Mouse (Mus musculus) lung, postnatal 0 days (tissue): ENCODE measurements around the gene Clcn6.

Experiments
- CTCF ChIP-seq: IDR thresholded peaks from 2 replicates; pipeline ENCODE4 v1.5.1; 2016; ENCODE audit warnings: antibody characterized with exemption, mild to moderate bottlenecking
- EP300 ChIP-seq: IDR thresholded peaks from 2 replicates; pipeline ENCODE4 v1.6.1; 2016; ENCODE audit warnings: antibody characterized with exemption, mild to moderate bottlenecking, control low read depth

DNA sequence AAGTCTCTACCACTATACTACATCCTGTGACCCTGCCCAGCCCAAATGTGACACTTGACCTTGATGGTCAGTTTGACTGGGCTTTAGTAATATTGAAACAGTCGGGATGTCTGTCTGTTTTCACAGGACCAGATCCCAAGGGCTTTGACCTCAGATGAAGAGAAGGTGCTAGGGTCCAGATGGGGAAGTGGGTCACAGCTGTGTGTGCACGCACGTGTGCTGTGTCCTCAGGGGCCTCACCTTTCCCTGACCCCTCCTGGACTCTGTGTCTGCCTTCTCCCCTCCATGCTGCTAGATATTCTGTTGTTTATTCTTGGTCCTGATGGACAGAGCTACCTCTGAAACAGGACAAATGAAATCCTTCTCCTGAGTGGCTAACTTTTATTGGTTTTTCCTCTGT is 27.3 kb downstream of the Clcn6 start:
- TF ChIP-seq CTCF: no peak
- TF ChIP-seq EP300: no peak
